Mouse (Mus musculus) ES-CJ7 (cell line): ENCODE results near the gene Them7.

Experiments
- DNase-seq: peaks from one replicate; pipeline ENCODE4 v3.0.0; 2011; ENCODE audit warnings: low read depth, low spot score

Them7 gene

DNA sequence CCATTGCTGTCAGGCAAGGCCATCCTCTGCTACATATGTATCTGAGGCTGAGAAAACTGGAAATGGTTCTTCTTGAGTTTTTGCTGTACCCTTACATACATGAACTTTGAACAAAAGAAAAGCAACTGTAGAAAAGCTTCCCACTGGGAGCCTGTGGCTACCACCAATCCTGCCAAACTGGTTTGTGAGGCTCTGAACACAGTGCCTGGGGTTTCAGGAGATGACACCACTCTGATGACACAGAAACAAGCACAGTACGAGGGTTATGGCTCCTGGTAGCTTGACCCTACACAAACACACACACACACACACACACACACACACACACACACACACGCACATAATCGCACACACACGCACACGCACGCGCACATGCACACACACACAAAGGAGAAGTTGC lies 151.1 kb downstream of the Them7 start:
- no peak for DNase-seq

DNA sequence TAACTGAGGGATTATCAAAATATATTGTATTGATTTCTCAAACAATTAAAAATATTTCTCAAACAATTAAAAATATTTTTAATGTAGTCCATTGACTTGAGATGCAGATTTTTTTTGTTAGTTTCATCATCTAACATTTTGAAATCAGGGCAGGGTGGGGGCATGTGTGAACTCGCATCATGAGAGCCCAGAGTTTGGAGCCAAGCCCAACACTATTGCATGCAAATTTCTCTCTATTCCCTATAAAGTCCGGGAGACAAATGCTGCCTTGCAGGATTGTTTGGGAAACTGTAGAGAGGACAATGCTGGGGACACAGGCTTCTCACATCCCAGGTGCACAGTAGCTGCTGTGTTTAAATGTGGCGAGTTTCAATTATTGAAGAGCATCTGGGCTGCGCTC lies 151.6 kb downstream of the Them7 start:
- no peak for DNase-seq

DNA sequence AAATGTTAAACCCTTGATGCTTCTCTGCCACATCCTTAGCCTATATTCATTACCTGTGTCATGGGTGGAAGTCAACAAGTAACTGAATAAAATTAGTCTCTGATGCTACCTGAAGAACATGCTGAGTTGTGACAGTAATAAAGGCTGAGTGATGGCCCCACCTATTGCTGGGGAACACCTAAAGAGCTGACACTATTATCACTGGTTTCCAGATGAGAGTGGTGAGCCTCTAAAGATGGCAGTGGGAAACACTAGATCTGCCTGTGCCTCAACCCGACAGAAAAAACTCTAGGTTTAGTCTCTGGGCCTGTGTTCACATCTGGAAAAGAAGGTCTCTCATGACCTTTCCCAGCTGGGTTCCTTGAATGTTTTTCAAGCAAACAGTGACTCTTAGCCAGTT lies 155.6 kb downstream of the Them7 start:
- no peak for DNase-seq

DNA sequence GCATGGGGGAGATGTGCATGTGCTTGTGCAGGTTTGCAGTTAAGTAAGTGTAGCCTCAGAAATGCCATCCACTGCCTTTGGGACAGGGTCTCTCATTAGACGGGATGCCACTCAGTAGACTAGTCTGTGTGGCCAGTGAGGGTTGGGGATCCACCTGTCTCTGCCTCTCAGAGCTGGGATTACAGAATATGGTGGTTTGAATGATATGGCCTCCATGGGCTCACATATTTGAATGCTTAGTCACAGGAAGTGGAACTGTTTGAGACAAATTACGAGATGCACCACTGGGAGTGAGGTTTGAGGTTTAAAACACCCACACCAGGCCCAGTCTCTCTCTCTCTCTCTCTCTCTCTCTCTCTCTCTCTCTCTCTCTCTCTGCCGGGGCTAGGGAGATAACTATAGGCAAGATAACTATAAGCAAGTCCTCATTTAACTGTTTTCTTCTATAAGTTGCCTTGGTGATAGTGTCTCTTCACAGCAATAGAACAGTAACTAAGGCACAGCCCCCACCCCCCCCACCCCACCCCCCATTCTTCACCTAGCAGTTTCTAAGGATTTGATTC lies 156.7 kb downstream of the Them7 start:
- no peak for DNase-seq

DNA sequence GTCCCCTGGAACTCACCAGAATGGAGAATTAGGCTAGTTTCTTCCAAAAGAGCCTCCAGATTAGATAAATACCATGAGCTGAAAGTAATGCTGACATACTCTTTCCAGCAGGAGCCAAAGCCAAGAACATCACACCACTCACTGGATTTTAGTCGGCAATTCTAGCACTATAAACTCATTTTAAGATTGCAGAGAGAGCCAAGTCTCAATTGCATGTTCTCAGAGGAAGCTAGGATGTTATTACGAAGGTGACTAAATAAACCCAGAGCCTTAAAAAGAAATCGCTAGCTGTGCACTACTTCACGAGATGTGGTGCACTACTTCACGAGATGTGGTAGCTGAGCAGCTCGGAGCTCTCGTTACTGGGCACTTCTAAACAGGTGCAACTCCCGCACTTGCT lies 158.9 kb downstream of the Them7 start:
- DNase-seq = no peak

DNA sequence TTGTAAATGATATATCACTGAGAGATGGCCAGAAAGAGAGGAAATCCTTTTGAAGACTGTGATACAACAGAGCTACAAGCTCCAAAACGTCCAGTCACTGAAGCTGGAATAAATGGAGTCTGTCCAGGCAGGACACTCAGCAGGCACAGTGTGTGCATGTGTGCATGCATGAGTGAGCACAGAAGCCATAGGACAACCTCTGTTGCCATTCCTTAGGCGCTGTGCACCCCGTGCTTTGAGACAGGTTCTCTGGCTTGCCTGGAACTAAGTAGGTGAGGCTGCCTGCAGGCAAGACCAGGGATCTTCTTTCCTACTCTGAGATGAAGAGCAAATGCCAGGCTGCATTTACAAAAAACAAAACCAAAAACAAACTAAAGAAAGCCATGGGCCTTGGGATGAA lies 160.9 kb downstream of the Them7 start:
- DNase-seq = no peak

DNA sequence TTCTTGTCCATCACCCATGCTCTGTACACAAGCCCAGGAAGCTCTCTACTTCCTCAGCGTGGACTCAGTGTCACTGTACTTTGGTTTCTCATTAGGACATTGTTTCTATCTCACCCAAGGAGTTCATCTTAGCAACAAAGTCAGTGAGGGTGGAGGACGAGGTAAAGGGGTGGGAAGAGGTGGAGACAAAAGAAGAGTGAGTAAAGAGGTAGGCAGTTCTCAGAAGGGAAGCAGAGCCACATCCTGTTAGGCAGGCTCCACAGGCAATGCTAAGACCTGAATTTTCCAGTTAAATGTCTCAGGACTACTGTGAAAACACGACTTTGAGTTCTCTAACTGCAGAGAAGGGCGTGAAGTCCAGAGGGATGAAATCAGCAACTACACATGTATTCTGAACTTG lies 162.3 kb downstream of the Them7 start:
- no peak for DNase-seq

DNA sequence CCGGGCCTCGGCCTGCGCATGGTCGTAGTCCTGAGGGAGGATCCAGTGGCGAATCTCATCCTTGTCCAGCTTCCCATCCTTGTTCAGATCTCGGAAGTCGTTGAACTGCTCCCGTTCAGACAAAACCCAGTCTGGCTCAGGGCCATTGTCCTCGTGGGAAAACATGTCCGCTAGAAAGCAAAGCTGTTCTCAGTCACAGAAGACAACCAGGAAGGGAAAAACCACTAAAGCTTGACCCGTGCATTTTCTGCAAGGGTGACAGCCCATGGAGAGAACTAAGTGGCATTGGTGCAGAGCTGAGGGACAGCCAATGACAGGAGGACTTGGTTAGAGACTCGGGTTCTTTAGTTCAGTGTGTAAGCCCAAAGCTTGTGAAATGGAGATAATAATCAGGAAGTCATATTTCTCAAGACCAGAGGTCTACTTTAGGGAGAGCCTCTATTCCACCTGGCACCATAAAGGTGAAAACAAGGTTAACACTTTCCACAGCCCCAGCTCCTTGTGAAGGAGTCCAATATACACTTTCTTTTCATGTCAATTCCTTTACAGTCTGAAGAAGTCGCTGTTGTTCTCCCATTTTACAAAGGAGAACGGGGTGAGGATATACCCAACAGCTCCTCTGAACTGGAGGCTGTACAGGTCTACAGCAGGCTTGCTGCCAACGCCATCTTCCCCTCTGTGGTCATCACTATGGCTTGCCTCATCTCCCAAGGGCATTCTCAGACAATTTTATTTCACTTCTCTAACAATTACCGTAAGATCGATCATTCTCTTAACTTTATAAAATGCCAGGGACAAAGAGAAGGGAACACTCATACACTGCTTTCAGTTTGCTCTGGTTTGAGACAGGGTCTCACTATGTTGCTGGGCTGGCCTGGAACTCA lies 165.1 kb downstream of the Them7 start:
- no peak for DNase-seq

DNA sequence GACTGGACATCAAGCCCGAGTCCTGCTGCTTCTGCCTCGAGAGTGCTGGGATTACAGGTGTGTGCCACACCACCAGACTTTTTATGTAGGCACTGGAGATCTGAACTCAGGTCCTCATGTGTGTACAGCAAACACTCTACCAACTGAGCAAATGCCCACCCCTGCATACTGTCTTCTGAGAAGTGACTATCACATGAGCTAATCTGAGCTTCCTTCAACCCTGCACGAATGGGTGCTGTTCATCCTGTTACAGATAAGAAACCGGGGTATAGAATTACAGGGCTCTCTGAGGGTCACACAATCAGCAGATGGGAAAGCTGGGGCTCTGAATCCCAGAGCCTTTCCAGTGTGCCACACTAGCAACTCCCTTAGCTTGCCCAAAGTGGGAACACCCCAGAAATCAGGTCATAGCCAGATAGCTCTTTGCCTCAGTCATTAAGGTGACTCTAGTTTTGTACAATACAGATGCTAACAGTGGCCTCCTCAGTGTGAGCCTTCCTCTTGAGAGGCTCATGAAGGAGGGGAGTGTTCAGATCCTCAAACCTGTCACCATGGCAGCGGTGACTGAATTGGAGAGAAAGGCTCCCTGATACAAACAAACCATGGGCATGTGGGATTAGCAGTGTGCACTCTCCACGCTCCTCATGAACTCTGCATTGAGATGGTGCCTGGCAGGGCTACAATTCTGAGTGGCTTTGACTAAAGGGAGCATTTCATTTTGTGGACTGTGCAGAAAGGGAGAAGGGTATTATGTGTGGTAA lies 166.7 kb downstream of the Them7 start:
- DNase-seq = no peak

DNA sequence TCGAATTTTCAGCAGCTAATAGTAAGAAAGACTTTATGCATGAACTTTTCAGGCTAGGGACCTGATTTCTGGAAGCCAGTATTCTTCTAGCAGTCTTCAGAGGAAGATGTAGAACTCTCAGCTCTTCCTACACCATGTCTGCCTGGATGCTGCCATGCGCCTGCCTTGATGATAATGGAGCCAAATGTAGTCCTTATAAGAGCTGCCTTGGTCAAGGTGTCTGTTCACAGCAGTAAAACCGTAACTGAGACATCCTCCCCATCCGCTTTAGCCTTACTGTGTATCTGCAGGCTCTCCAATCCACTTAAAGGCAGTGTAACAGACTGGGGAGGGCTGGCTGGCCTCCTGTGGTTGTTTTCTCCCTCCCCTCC lies 167.3 kb downstream of the Them7 start:
- no peak for DNase-seq

DNA sequence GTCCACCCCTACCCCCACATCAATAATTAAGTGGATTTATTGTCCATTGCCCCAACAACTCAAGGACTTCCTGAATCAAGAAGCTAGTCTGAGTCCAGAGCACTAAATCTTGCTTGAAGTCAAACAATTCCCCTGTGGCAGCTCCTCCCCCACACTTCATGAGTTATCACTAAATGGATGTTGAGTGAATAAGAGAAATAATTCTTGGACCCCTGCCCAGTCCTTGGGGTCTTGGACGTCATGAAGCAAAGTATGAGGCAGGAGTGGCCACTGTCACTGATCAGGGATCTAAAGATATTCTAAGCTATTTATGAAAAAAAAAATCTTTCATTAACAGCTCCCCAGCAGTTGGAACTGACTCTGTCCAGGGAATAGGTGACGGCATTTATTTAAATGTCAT lies 168.4 kb downstream of the Them7 start:
- no peak for DNase-seq

DNA sequence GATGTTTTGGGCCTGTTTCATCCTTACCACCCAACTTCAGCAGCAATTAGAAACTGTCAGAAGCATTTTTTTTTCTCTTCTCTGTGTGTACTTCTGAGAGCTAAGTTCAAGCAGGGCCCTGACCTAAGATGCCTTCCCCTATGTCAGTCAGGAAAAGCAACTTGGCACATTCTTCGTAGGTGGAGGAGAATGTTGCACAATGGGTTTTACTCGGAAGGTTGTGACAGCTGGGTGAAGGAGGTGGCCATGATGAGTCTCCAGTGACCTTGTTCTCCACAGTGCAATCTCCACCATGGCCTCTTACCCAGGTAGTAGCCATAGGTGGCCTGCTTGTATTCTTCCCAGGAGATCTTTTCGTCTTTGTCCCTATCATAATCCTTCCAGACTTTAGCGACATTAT lies 170.3 kb downstream of the Them7 start:
- DNase-seq = no peak

DNA sequence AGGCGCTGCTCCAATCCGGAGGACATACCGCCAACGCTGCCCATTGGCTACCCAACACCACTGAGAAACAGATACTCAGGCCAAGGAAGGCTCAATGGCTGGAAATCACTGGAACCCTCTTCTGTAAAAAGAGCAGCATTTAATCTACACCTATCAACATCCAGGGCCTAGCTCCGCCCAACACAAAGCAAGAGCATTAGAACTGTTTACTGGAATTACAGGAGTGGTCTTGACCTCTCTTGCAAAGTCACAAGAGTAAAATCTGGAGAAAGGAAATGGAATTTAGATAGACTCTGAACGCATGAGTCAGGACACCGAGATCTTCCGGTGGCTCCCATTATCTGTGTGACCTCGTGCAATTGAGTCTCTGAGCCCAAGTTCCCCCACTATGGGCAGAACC lies 171.9 kb downstream of the Them7 start:
- peak; percentile 78 for DNase-seq

DNA sequence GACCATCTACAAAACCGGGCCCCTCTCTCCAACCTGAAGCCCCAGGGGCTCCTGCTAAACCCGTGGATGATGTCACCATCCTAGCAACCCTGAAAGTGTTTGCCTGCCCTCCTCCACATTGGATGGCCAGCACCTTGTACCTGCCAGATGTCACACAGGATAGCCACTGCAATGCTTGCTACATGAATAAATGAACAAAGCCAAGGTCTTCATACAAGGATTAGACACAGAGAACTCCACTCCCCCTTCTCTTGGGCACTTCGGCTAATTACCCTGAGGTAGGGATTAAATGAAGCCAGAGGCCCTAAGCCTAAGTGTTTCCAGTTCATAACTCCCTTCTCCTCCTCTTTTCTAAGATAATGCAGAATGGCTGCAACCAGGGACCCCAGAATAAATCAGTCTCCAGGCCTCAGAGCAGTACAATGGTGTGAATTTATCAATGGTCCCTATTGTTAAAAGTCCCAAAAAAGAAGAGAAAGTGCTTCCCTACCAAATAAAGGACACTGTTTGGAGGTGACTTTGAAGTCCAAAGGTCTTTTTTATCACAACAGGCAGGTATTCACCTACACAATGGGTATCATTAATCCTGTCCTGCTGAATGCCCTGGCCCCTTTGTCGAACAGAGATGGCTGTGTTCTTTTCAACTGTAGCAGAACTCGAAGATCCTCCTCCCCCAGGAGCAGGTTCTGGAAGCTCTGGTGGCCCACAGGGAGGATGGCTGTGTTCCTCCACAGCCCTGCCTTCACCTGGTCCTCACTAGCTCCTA lies 173.5 kb downstream of the Them7 start:
- peak; percentile 70 for DNase-seq

DNA sequence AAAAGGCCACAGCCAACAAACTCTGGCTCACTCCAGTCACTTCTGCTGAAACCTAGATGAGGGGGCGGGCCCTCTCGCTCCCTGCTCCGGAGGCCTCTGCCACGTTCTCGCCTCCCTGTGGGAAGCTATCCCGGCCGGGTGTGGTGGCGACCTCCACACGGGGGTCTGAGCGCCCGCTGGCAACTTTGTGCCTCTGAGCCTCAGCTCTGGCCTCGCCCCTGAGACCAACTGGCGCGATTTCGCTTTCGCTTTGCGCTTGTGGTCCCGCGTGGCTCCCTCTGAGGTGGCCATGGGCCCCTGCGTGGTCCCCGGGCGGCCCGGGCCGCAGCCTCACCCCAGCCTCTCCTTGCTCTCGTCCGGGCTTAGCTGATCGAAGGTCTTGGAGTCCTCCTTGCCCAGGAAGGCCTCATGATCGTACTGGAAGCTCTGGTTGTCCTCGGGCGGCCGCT lies 174.5 kb downstream of the Them7 start:
- DNase-seq = peak; percentile 41

DNA sequence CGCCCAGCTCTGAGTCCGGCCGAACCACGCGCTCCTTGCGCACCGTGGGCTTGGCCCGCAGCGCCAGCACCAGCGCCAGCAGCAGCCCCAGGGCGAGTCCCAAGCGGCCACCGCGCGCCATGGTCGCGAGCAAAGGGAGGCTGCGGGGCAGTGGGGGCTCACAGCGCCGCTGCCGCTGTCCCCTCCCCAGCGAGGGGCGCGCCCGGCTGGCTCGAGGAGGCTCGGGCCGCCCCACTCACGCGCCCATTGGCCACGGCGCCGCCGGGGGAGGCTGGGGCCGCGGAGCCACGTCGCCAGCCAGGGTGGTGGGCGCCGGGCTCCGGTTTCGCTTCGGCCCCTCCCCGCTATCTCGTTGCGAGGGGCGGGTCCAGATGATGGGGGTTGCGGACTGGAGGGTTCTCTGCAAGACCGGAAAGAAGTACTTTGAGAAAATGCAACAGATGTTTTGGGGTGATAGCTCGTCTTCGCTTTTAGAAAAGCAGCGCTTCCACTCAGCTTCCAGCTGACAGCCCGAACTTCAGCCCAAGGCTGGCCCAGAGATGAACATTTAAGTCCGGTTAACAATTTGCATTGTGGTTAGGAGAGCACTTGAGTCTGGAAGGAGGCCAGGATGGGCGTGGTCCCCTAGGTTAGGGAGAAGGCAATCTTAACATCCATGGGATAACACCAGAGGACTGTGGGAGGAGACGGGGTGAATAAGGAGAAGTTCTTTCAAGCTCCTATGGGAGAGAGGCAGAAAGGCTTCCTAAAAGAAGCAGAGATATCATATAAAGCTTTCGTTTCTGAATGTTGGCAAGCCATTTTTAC lies 175.2 kb downstream of the Them7 start, which contains the start of gene Rcn1:
Rcn1 (minus strand) TSS at position 235 of the 807 bp plus-strand sequence.
- peak; percentile 88 for DNase-seq

DNA sequence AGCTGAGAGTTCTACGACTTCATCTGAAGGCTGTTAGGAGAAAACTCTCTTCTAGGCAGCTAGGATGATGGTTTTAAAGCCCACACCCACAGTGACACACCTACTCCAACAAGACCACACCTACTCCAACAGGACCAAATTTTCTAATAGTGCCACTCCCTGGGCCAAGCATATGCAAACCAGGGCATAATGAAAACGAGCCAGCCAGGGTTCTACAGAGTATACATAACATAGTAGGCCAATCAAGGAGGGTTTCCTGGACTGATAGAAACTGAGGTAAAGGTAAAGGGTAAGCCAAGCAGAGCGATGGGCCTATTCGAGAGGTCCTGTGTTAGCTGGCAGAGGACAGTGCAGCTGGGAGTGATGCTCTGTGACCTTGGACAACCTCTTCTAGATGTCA lies 176.4 kb downstream of the Them7 start:
- DNase-seq = peak; percentile 64

DNA sequence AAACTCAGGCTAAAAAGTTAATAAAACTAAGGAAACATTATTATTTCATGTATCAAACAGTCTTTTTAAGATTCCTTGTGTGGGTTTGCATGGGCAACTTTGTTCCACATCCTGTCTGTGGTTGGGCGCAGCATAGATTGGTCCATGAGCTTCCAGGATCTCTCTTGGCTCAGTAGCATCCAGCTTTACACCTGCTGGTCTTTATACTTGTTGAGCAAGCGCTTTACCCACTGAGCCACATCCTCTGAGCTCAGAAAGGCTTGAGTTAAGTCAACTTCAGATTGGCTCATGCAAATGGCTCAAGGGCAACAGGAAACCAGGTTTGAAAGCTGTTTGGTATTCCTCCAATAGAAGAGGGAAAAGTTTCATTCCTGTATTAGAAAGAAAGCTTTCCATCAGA lies 178.1 kb downstream of the Them7 start:
- no peak for DNase-seq

DNA sequence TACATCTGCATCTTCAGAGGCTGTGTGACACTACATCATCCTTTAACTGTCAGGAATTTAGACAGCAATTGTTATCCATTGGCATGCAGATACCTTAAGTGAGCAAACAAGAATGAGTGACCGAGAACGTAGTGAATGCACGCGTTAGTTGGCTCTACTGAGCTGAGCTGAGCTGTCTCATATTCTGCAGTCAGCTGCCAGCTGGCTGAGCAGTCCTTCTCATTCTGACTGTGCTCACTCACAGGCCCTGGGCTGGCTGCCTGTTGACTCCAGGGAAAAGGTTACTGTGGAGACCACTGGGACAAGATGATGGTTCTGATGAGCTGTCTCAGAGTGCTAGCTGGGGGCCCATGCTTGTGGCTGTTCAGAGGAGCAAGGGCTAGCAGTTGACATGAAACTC lies 184.4 kb downstream of the Them7 start:
- peak; percentile 65 for DNase-seq

DNA sequence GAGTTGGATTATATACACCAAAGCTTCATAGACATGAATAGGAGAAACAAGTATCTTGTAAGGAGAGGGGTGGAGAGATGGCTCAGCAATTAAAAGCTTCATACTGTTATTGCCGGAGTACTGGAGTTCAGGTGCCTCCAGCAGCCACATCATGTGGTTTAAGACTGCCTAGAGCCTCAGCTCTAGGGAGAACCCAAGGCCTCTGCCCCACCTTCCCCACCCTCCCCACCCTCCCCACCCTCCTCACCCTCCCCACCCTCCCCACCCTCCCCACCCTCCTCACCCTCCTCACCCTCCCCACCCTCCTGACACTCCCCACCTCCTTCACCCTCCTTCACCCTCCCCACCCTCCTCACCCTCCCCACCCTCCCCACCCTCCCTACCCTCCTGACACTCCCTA lies 185.1 kb downstream of the Them7 start:
- no peak for DNase-seq

DNA sequence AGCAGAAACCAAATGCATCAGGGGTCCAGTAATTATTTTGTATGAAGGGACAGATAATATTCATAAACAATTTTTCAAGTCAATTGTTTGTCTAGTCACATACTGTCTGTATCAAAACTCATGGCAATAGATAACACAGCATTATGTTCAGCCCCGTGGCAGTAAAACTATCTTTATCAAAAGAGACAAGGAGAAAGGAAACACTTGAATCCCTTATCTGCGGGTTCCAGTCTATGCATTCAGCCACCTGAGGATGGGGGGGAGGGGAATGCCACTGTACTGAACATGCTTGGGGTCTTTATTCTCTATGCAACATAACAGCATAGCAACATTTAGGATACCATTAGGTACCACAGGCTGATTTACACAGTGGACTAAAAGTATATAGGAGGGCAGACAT lies 190.2 kb downstream of the Them7 start:
- no peak for DNase-seq
